Mouse (Mus musculus) myocyte (in vitro differentiated cells): ENCODE data around the gene Il12rb2.

Source experiments
- CEBPB ChIP-seq: IDR thresholded peaks from 2 replicates; pipeline ENCODE4 v1.6.1; 2011; ENCODE audit warnings: mild to moderate bottlenecking, moderate library complexity; ENCODE audit not compliant: poor library complexity, insufficient read depth, severe bottlenecking
- E2F4 ChIP-seq: IDR thresholded peaks from one replicate; pipeline ENCODE4 v1.6.1; 2011; ENCODE audit warnings: mild to moderate bottlenecking, control low read depth, moderate library complexity; ENCODE audit not compliant: insufficient read depth
- MAX ChIP-seq: IDR thresholded peaks from one replicate; pipeline ENCODE4 v1.6.1; 2011; ENCODE audit warnings: low read depth, mild to moderate bottlenecking, control low read depth
- MYOG ChIP-seq, 3 experiments: IDR thresholded peaks; one replicate each; pipeline ENCODE4 v1.6.1; 2011; ENCODE audit warnings: control low read depth in 2 of 3, low read depth in 2 of 3, mild to moderate bottlenecking in 2 of 3; ENCODE audit not compliant: insufficient read length in 2 of 3, control insufficient read depth in 1 of 3, insufficient read depth in 1 of 3
- POLR2A ChIP-seq: IDR thresholded peaks from one replicate; pipeline ENCODE4 v1.6.1; 2011; ENCODE audit warnings: low read depth, mild to moderate bottlenecking, control low read depth, moderate library complexity; ENCODE audit not compliant: insufficient read length
- USF1 ChIP-seq: IDR thresholded peaks from one replicate; pipeline ENCODE4 v1.6.1; 2011; ENCODE audit warnings: low read depth, mild to moderate bottlenecking, control low read depth, moderate library complexity

GRCm38 (mm10) chr6:67416557-67416956, 40.6 kb upstream of the Il12rb2 start:
- TF ChIP-seq E2F4: no peak
- no peak for TF ChIP-seq MAX
- no peak for TF ChIP-seq USF1
- no peak for TF ChIP-seq POLR2A
- no peak for TF ChIP-seq MYOG (IDR thresholded peaks at IDR 0.05; ENCODE audit: control insufficient read depth in 1 of 3, insufficient read depth in 1 of 3, insufficient read length in 2 of 3, low read depth in 2 of 3)
- TF ChIP-seq CEBPB: no peak
